Mouse (Mus musculus) midbrain, embryonic 10.5 days (tissue): ENCODE data around the gene Ephb4. TPM values are rescaled to one million over a fixed set of nuclear protein-coding genes. Genes with fewer than 3 reads are reported as not detected.

Source experiments
- DNase-seq: peaks from one replicate; pipeline ENCODE4 v3.0.0-alpha.2; 2017; ENCODE audit warnings: low spot score
- H3K27ac ChIP-seq: fragments of 300-500 bp; sonication (generic); replicated peaks from 2 replicates; pipeline ENCODE4 v1.5.1; 2016; ENCODE audit warnings: mild to moderate bottlenecking
- H3K27me3 ChIP-seq: fragments of 300-500 bp; sonication (generic); 2 replicates; pipeline ENCODE4 v1.6.1; 2016; ENCODE audit warnings: low read depth, mild to moderate bottlenecking; ENCODE audit not compliant: poor library complexity, severe bottlenecking
- H3K36me3 ChIP-seq: fragments of 300-500 bp; sonication (generic); 2 replicates; pipeline ENCODE4 v1.6.1; 2016; ENCODE audit warnings: mild to moderate bottlenecking, moderate library complexity
- H3K4me1 ChIP-seq: fragments of 300-500 bp; sonication (generic); 2 replicates; pipeline ENCODE4 v1.6.1; 2016
- H3K4me3 ChIP-seq: fragments of 300-500 bp; sonication (generic); 2 replicates; pipeline ENCODE4 v1.5.1; 2016; ENCODE audit warnings: mild to moderate bottlenecking, moderate library complexity
- H3K9me3 ChIP-seq: fragments of 300-500 bp; sonication (generic); replicated peaks from 2 replicates; pipeline ENCODE4 v1.6.1; 2016; ENCODE audit warnings: mild to moderate bottlenecking
- WGBS: fragments of 180-500 bp; shearing (Covaris S2); methylation state at CpG from one replicate; pipeline ENCODE4 v1.1.7; 2016; 5-methylcytosine and 5-hydroxymethylcytosine counted together
- polyA plus RNA-seq: library from polyadenylated mRNA; unstranded; fragments of >200 nt; fragmentation: Nextera tagmentation; extraction: Ambion mirVana; gene quantifications from 2 replicates; pipeline ENCODE4 v1.2.1, GENCODE M21; 2016

Gene Ephb4
- 28.9 and 30.0 TPM in 2 replicates for polyA plus RNA-seq

DNA sequence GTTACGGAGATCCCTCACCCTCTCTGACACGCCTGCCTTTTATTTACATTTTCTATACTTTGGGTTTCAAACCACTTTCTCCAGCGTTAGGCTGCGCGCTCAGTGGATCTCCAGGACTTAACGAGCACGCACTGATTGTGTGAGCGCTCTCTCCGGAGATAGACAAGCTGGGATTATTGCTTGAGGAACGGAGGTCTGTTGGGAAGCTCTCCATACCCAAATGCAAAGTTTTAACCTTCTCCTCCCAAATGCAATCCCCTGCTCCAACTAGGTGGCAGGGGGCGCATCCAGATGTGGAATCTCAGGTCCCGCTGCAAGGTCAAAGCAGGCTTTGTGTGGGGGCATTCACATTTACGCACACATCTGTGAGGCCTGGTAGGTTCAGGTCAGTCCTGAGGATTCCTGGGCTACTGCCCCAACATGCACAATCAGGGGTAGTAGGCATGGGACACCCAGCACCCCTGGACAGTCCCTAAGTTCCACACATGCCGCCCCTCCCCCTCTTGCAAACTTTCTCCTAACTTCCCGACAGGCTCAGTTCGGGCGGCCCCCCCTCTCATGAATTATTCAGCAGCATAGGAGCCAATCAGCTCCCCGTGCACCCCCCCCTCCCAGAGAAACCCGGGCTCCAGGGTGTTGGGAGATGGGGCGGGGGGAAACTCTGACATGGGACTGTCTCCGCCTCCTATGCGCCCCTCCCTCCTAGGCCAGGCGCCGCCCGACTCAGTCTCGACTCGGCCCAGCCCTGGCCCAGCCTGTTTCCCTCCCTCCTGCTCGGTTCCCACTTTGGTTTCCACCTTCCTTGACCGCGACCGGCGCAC is at the start of gene Ephb4:
Gene Ephb4, plus strand, starts transcription at position 726 of the 821 bp plus-strand sequence.
- H3K27ac ChIP-seq: peak within 1 kb of the TSS; percentile 97
- H3K4me3 ChIP-seq: peak within 1 kb of the TSS; percentile 96
- peaks cover 85% of the 10 kb centered on the region for H3K4me1 ChIP-seq
- H3K9me3 ChIP-seq: no peaks in the 10 kb centered on the region
- 1% methylated on average over 32 of the region's 32 CpGs for WGBS
- peaks cover 20% of the 10 kb centered on the region for H3K36me3 ChIP-seq
- H3K27me3 ChIP-seq: no peaks in the 10 kb centered on the region
- DNase-seq: peak; percentile 96

GRCm38 (mm10) chr5:137301253-137301652 is 48.7 kb upstream of the Ephb4 start:
- 84% methylated on average over 21 of the region's 21 CpGs for WGBS
- H3K36me3 ChIP-seq: peaks cover 98% of the 10 kb centered on the region
- DNase-seq: no peak
- H3K4me3 ChIP-seq: 0 out of 2 replicates have a peak overlapping the region, but pooled peaks have one; percentile 1
- no peak overlapping the region for H3K27ac ChIP-seq
- peaks cover 29% of the 10 kb centered on the region for H3K4me1 ChIP-seq
- no peaks in the 10 kb centered on the region for H3K9me3 ChIP-seq
- no peaks in the 10 kb centered on the region for H3K27me3 ChIP-seq

DNA sequence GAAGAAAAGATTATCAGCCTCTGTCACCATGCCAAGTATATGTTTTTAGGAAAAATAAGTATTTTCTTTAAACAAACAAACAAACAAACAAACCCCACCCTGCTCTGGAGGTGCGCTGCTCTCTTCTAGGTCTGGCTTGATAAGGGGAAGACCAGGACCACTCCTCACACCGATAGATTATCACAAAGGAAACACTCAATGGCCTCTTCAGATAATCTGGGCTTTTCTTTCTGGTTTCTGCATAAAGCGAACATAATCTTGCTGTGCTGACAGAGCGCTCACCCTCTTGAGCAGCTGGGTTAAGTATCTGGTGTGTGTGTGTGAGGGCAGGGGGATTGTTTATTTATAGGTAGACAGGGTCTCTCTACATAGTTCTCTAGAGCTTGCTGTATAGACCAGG is 46.3 kb upstream of the Ephb4 start:
- no peak overlapping the region for H3K27ac ChIP-seq
- no peaks in the 10 kb centered on the region for H3K9me3 ChIP-seq
- H3K27me3 ChIP-seq: no peaks in the 10 kb centered on the region
- H3K4me3 ChIP-seq: no peak overlapping the region
- WGBS: 91% methylated on average over 4 of the region's 4 CpGs
- peaks cover 78% of the 10 kb centered on the region for H3K36me3 ChIP-seq
- H3K4me1 ChIP-seq: peaks cover 41% of the 10 kb centered on the region
- DNase-seq: no peak

GRCm38 (mm10) chr5:137304165-137304564 is 45.7 kb upstream of the Ephb4 start:
- no peak overlapping the region for H3K27ac ChIP-seq
- H3K9me3 ChIP-seq: 0 out of 2 replicates have a peak, but pooled peaks cover 5% of the 10 kb centered on the region
- H3K27me3 ChIP-seq: no peaks in the 10 kb centered on the region
- H3K4me1 ChIP-seq: peaks cover 41% of the 10 kb centered on the region
- peaks cover 78% of the 10 kb centered on the region for H3K36me3 ChIP-seq
- WGBS: 90% methylated on average over 3 of the region's 3 CpGs
- no peak for DNase-seq
- peak overlapping the region; percentile 98; the same call in 1 of the 2 replicates for H3K4me3 ChIP-seq

DNA sequence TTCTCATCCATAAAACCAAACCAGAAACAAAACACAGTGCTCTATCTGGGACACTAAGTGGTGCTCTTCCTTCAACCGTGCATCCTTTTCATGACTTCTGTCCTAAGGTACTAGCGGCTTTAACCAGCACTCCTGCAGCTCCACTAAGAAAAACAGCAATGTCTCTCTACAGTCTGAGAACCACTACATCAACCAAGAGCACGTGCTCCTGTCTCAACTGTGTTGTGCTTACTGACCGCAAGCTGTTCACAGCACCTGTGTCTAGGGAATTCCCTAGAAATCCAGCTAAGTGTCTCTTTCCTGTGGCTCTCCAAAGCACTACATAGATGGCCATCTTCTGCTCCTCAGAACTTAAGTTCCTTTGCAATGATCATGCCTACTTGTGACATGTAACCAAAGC is 45.1 kb upstream of the Ephb4 start:
- WGBS: 91% methylated on average over 4 of the region's 4 CpGs
- peak overlapping the region; percentile 43; the same call in 1 of the 2 replicates for H3K27ac ChIP-seq
- no peaks in the 10 kb centered on the region for H3K27me3 ChIP-seq
- H3K36me3 ChIP-seq: peaks cover 78% of the 10 kb centered on the region
- H3K4me3 ChIP-seq: peak overlapping the region; percentile 98
- peaks cover 41% of the 10 kb centered on the region for H3K4me1 ChIP-seq
- H3K9me3 ChIP-seq: 0 out of 2 replicates have a peak, but pooled peaks cover 5% of the 10 kb centered on the region
- no peak for DNase-seq

GRCm38 (mm10) chr5:137305822-137306221 is 44.1 kb upstream of the Ephb4 start:
- Histone ChIP-seq H3K9me3 (0 out of 2 replicates have a peak, but pooled peaks cover 5% of the 10 kb centered on the region), H3K36me3 (peaks cover 78% of the 10 kb centered on the region), H3K27me3 (no peaks in the 10 kb centered on the region), H3K4me1 (peaks cover 41% of the 10 kb centered on the region), H3K27ac (peak overlapping the region; percentile 97; the same call in 1 of the 2 replicates), H3K4me3 (peak overlapping the region; percentile 98)
- no peak for DNase-seq
- 84% methylated on average over 3 of the region's 3 CpGs for WGBS

DNA sequence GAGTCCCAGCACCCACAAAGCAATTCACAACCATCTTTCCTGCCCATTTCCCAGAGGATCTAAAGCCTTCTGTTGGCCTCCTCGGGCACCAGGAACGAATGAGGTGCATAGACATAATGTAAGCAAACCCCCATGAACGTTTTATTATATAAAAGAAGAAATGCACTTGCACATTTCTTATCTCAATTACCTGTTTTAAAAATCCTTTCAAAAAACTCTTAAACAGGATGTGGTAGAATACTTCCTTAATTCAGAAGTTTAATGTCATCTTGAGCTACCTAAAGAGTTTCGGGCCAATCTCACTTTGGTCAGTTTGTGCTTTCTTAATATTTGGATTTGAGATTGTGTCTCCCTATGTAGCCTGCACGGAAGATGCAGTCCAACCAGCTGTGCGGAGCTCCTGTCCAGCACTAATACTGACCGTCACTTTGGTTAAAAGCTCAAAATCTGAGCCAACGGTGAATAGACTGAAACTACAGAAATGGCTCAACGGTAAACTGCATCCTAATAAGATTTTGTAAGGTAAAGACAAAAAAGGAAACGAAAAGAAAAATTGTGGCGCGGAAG is 43.4 kb upstream of the Ephb4 start:
- 22% methylated on average over 12 of the region's 12 CpGs for WGBS
- Histone ChIP-seq H3K4me3 (peak overlapping the region; percentile 98), H3K27ac (peak overlapping the region; percentile 97), H3K9me3 (0 out of 2 replicates have a peak, but pooled peaks cover 5% of the 10 kb centered on the region), H3K27me3 (no peaks in the 10 kb centered on the region), H3K4me1 (peaks cover 41% of the 10 kb centered on the region), H3K36me3 (peaks cover 78% of the 10 kb centered on the region)
- DNase-seq: no peak

- Histone ChIP-seq H3K36me3 (peaks cover 78% of the 10 kb centered on the region), H3K27me3 (no peaks in the 10 kb centered on the region), H3K9me3 (0 out of 2 replicates have a peak, but pooled peaks cover 5% of the 10 kb centered on the region), H3K4me3 (peak within 1 kb of the TSS; percentile 98), H3K4me1 (peaks cover 45% of the 10 kb centered on the region), H3K27ac (peak within 1 kb of the TSS; percentile 97)
- DNase-seq: peak; percentile 95
- 1% methylated on average over 72 of the region's 72 CpGs for WGBS
Measured at GRCm38 (mm10) chr5:137307071-137307912, 42.6 kb upstream of the Ephb4 start, which contains the start of gene Srrt. Gene Srrt (minus strand): TSS chr5:137307674.

DNA sequence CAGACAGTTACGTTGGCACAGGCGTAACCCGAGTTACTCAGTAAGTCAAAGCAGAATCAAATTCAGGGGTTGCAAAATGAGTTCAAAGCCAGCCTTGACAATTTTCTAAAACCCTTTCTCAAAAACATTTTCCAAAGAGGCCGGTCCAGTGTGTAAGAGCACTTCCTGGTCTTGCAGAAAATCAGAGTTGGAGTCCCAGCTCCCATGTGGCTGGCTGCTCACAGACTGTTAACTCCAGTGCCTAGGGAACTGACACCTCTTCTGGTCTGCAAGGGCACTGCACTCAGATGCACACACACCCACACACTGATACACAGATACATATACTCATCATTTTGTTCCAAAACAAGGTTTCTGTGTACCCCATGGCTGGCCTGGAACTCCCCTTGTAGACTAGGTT is 41.6 kb upstream of the Ephb4 start:
- Histone ChIP-seq H3K4me3 (peak overlapping the region; percentile 98), H3K9me3 (0 out of 2 replicates have a peak, but pooled peaks cover 5% of the 10 kb centered on the region), H3K4me1 (peaks cover 56% of the 10 kb centered on the region), H3K27ac (peak overlapping the region; percentile 97), H3K27me3 (no peaks in the 10 kb centered on the region), H3K36me3 (peaks cover 74% of the 10 kb centered on the region)
- 94% methylated on average over 4 of the region's 4 CpGs for WGBS
- no peak for DNase-seq

GRCm38 (mm10) chr5:137313466-137314192 is 36.3 kb upstream of the Ephb4 start:
- peaks cover 53% of the 10 kb centered on the region for H3K36me3 ChIP-seq
- H3K4me3 ChIP-seq: peak overlapping the region; percentile 76
- H3K27me3 ChIP-seq: no peaks in the 10 kb centered on the region; the same call in 1 of the 2 replicates
- WGBS: 3% methylated on average over 22 of the region's 22 CpGs
- peaks cover 41% of the 10 kb centered on the region for H3K4me1 ChIP-seq
- DNase-seq: peak; percentile 19
- peak overlapping the region; percentile 93 for H3K27ac ChIP-seq
- 0 out of 2 replicates have a peak, but pooled peaks cover 5% of the 10 kb centered on the region for H3K9me3 ChIP-seq

DNA sequence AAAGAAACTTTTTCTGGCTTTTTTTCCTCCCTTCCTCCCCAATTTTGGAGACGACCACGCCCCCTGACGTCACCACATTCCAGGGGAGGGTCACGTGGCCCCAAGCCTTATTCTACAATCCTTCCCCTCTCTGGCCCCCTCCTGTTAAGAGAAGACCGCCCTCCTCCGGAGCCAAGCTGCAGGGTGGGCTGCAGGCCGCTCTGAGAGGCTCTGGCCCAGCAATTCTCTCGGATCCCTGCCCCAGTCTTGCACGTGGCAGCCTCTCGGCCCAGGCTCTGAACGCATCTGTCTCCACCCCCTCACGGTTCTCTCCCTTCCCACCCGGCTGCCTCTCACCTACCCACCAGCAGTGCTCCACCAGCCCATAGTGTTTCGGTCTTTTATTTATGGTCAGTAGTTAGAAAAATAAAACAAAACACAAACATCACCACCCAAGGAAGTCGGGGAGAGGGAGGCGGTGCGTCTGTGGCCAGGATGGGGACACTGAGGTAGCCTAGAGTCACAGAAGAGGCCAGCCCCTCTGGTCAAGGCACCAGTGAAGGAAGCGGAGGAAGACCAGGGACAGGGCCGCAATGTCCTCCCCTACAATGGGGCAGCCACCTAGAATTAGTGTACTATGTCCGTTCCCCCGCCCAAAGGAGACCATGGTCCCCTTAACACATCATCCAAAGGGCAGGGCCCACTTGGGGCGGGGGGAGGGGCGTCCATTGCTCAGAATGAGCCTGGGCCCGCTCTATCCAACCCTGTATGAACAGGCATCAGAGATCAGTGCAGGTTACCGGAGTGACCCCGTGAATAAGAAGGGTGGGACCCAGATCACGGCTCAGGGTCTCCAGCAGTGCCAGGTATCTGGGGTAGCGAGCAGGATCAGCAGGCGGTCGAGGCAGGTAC is 35.5 kb upstream of the Ephb4 start, which contains the start of gene Trip6:
Gene Trip6, minus strand, starts transcription at position 212 of the 891 bp plus-strand sequence.
- Histone ChIP-seq H3K4me1 (peaks cover 41% of the 10 kb centered on the region), H3K4me3 (peak within 1 kb of the TSS; percentile 76), H3K9me3 (no peaks in the 10 kb centered on the region), H3K27ac (peak within 1 kb of the TSS; percentile 93), H3K36me3 (peaks cover 49% of the 10 kb centered on the region), H3K27me3 (no peaks in the 10 kb centered on the region; the same call in 1 of the 2 replicates)
- 10% methylated on average over 30 of the region's 30 CpGs for WGBS
- DNase-seq: peak; percentile 93
